Mouse (Mus musculus) heart, embryonic 16.5 days (tissue): ENCODE measurements around the gene Rft1. TPM values are rescaled to one million over a fixed set of nuclear protein-coding genes. Genes with fewer than 3 reads are reported as not detected.
A peak's percentile ranks its signal among the peaks of the same experiment; 100 is the strongest.

Source experiments
- ATAC-seq: fragments of 200-750 bp; cut with Nextera tagmentation; replicated peaks from 2 replicates; pipeline ENCODE4 v1.8.0; 2017; ENCODE audit warnings: moderate number of reproducible peaks; ENCODE audit not compliant: insufficient read depth, low FRiP score; ENCODE audit errors: extremely low read depth
- H3K27ac ChIP-seq: fragments of 300-500 bp; sonication (generic); 2 replicates; pipeline ENCODE4 v1.5.1; 2014; ENCODE audit warnings: mild to moderate bottlenecking, low read length, control low read depth, moderate library complexity
- H3K27me3 ChIP-seq: fragments of 300-500 bp; sonication (generic); 2 replicates; pipeline ENCODE4 v1.6.1; 2014; ENCODE audit warnings: low read length, mixed read lengths; ENCODE audit not compliant: control insufficient read depth, insufficient read depth
- H3K36me3 ChIP-seq: fragments of 300-500 bp; sonication (generic); 2 replicates; pipeline ENCODE4 v1.6.1; 2014; ENCODE audit not compliant: control insufficient read depth, insufficient read depth
- H3K4me1 ChIP-seq: fragments of 300-500 bp; sonication (generic); 2 replicates; pipeline ENCODE4 v1.6.1; 2014; ENCODE audit warnings: low read length, mixed read lengths; ENCODE audit not compliant: control insufficient read depth, insufficient read depth
- H3K4me2 ChIP-seq: fragments of 300-500 bp; sonication (generic); 2 replicates; pipeline ENCODE4 v1.6.1; 2014; ENCODE audit warnings: low read depth, mild to moderate bottlenecking, control low read depth, low read length
- H3K4me3 ChIP-seq: fragments of 300-500 bp; sonication (generic); 2 replicates; pipeline ENCODE4 v1.5.1; 2014; ENCODE audit warnings: mild to moderate bottlenecking, control low read depth, low read length
- H3K9ac ChIP-seq: fragments of 300-500 bp; sonication (generic); 2 replicates; pipeline ENCODE4 v1.6.1; 2014; ENCODE audit warnings: low read length, control low read depth
- H3K9me3 ChIP-seq: fragments of 300-500 bp; sonication (generic); replicated peaks from 2 replicates; pipeline ENCODE4 v1.6.1; 2016; ENCODE audit warnings: low read length; ENCODE audit not compliant: control insufficient read depth
- WGBS: fragments of 180-500 bp; shearing (Covaris S2); extraction: QIAGEN DNeasy Blood & Tissue Kit; methylation state at CpG from one replicate; pipeline ENCODE4 v1.1.7; 2014; 5-methylcytosine and 5-hydroxymethylcytosine counted together
- polyA plus RNA-seq: library from polyadenylated mRNA; unstranded; fragments of >200 nt; fragmentation: Nextera tagmentation; extraction: Ambion mirVana; gene quantifications from 2 replicates; pipeline ENCODE4 v1.2.1, GENCODE M21; 2015

The Rft1 gene
- polyA plus RNA-seq, 1 experiment from 2014 or later, result 11.3 TPM

DNA sequence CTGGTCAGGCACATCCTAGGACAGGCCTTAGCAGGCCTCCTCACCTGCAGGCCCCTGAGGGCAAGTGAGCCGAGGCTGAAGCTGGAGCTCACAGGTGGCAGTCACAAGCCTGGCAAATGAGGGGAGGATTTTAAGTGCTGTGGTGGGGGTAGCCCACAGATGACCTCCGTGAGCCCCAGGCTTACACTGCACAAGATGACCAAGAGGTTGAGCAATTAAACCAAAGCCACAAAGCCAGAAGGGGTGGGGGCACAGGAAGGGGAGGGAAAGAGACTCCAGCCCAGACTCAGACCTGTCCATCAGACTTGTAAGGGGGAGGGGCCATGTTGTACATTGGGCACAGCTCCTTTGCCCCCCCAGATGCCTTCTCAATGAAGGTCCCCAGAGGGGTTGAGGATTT lies 37.4 kb upstream of the Rft1 start:
- Histone ChIP-seq H3K27me3 (no peaks in the 10 kb centered on the region), H3K27ac (no peak overlapping the region), H3K36me3 (no peaks in the 10 kb centered on the region), H3K4me1 (peaks cover 14% of the 10 kb centered on the region; the same call in 1 of the 2 replicates), H3K9ac (no peak overlapping the region), H3K4me3 (no peak overlapping the region), H3K9me3 (no peaks in the 10 kb centered on the region), H3K4me2 (no peak overlapping the region)
- no peak for ATAC-seq
- 71% methylated on average over 2 of the region's 2 CpGs for whole genome bisulfite sequencing

GRCm38 (mm10) chr14:30618746-30619275 lies 35.3 kb upstream of the Rft1 start:
- H3K27ac ChIP-seq, result no peak overlapping the region
- WGBS, result 89% methylated on average over 2 of the region's 2 CpGs
- H3K4me1 ChIP-seq, result peaks cover 10% of the 10 kb centered on the region; the same call in 1 of the 2 replicates
- ATAC-seq, result no peak
- no peaks in the 10 kb centered on the region for H3K36me3 ChIP-seq
- H3K9me3 ChIP-seq, result no peaks in the 10 kb centered on the region
- no peak overlapping the region for H3K4me2 ChIP-seq
- no peak overlapping the region for H3K4me3 ChIP-seq
- H3K27me3 ChIP-seq, result no peaks in the 10 kb centered on the region
- H3K9ac ChIP-seq, result no peak overlapping the region

GRCm38 (mm10) chr14:30619982-30620578 lies 34.1 kb upstream of the Rft1 start:
- Histone ChIP-seq H3K9me3 (no peaks in the 10 kb centered on the region), H3K27me3 (no peaks in the 10 kb centered on the region), H3K4me1 (peaks cover 9% of the 10 kb centered on the region; the same call in 1 of the 2 replicates), H3K4me2 (no peak overlapping the region), H3K9ac (no peak overlapping the region), H3K36me3 (no peaks in the 10 kb centered on the region), H3K4me3 (no peak overlapping the region), H3K27ac (no peak overlapping the region)
- no peak for ATAC-seq
- whole genome bisulfite sequencing, result 58% methylated on average over 7 of the region's 7 CpGs

DNA sequence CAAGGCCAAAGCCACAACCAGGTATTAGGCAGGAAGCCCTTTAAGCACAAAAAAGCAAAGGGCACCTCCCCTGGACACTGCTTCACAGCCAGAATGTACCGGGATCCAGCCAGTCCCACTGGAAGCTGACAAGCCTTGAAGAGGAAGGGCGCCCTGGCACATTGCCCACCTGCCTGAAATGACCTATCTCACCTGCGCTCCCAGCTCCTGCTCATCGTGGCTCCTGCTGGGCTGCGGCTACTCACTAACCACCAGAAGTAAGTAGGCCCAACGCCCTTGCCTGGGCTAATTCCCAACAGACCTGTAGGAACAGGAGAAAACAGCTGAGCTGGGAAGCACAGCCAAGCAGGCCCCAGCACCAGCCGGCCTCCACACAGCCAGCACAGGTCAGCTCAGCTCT lies 32.0 kb upstream of the Rft1 start:
- Histone ChIP-seq H3K36me3 (no peaks in the 10 kb centered on the region), H3K4me3 (no peak overlapping the region), H3K4me1 (peaks cover 13% of the 10 kb centered on the region; the same call in 1 of the 2 replicates), H3K27ac (no peak overlapping the region), H3K27me3 (no peaks in the 10 kb centered on the region), H3K9ac (no peak overlapping the region), H3K4me2 (no peak overlapping the region), H3K9me3 (no peaks in the 10 kb centered on the region)
- WGBS, result 69% methylated on average over 7 of the region's 7 CpGs
- no peak for ATAC-seq

GRCm38 (mm10) chr14:30622556-30622955 lies 31.6 kb upstream of the Rft1 start:
- 86% methylated on average over 8 of the region's 8 CpGs for WGBS
- Histone ChIP-seq H3K4me2 (no peak overlapping the region), H3K36me3 (no peaks in the 10 kb centered on the region), H3K9me3 (no peaks in the 10 kb centered on the region), H3K27ac (no peak overlapping the region), H3K27me3 (no peaks in the 10 kb centered on the region), H3K4me1 (peaks cover 13% of the 10 kb centered on the region; the same call in 1 of the 2 replicates), H3K4me3 (no peak overlapping the region), H3K9ac (no peak overlapping the region)
- no peak for ATAC-seq

GRCm38 (mm10) chr14:30624277-30624721 lies 29.9 kb upstream of the Rft1 start:
- ATAC-seq, result no peak
- no peak overlapping the region; the same call in 1 of the 2 replicates for H3K27ac ChIP-seq
- H3K36me3 ChIP-seq, result no peaks in the 10 kb centered on the region
- no peaks in the 10 kb centered on the region for H3K9me3 ChIP-seq
- H3K4me2 ChIP-seq, result peak overlapping the region; percentile 84
- H3K27me3 ChIP-seq, result no peaks in the 10 kb centered on the region
- WGBS, result 50% methylated on average over 8 of the region's 8 CpGs
- peak overlapping the region; percentile 65 for H3K4me3 ChIP-seq
- peak overlapping the region; percentile 75 for H3K9ac ChIP-seq
- H3K4me1 ChIP-seq, result peaks cover 13% of the 10 kb centered on the region; the same call in 1 of the 2 replicates

GRCm38 (mm10) chr14:30625131-30625807 lies 28.9 kb upstream of the Rft1 start:
- H3K36me3 ChIP-seq, result no peaks in the 10 kb centered on the region
- peaks cover 13% of the 10 kb centered on the region for H3K4me1 ChIP-seq
- H3K27me3 ChIP-seq, result no peaks in the 10 kb centered on the region
- H3K9me3 ChIP-seq, result no peaks in the 10 kb centered on the region
- under 1% methylated on average over 39 of the region's 39 CpGs for WGBS
- H3K9ac ChIP-seq, result peak overlapping the region; percentile 75
- peak overlapping the region; percentile 84 for H3K4me2 ChIP-seq
- peak overlapping the region; percentile 65 for H3K4me3 ChIP-seq
- H3K27ac ChIP-seq, result peak overlapping the region; percentile 57
- peak; percentile 20 for ATAC-seq

DNA sequence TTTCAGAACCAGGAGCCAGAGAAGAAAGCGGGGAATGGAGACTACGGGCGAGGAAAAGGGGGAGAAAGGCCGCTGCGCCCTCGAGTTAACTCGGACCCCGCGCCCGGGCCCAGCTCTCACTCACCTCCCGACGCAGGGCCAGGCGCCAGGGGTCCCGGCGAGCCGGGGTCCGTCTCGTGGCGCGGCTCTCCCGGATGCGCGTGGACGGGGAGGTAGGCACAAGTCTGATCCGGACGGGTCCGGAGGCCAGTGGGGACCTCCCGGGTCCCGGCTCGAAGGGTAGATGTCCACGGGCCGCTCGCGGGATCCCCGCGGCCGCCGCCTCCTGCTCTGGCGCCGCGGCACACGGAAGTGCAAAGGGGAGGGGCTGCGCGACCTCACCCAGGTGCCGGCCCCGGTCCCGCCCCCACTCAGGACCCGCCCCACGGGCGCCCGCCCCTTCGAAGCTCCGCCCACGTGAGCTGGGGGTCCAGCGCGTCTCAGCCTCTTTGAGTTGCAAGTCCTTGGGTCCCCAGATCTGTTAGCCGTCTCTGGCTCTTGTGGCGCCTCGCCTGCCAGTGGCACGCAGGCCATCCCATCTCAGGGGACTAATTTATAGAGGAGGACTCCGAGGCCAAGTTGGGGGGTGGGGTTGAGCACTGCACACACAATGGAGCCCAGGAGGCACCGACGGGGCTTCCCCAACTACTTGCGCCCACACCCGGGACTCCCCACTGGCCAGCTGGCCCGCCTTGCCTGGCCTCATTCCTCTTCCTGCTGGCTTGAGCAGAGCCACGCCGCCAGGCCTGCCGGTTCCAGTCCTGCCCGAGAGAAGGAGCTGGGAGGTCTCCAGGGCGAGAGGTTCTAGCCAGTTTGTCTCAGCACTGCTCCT lies 28.1 kb upstream of the Rft1 start, which contains the start of gene Prkcd:
Prkcd (minus strand) TSS at position 355 of the 871 bp plus-strand sequence.
- Histone ChIP-seq H3K9ac (peak within 1 kb of the TSS; percentile 75), H3K36me3 (no peaks in the 10 kb centered on the region), H3K27ac (peak within 1 kb of the TSS; percentile 64), H3K4me2 (peak within 1 kb of the TSS; percentile 84), H3K4me3 (peak within 1 kb of the TSS; percentile 65), H3K4me1 (peaks cover 21% of the 10 kb centered on the region), H3K9me3 (no peaks in the 10 kb centered on the region), H3K27me3 (no peaks in the 10 kb centered on the region)
- peak; percentile 84 for ATAC-seq
- WGBS, result 1% methylated on average over 71 of the region's 71 CpGs
